Mouse (Mus musculus): Measurements from ENCODE around the gene Rtl6.
A peak's percentile ranks its signal among the peaks of the same experiment; 100 is the strongest.

Rtl6 gene

DNA sequence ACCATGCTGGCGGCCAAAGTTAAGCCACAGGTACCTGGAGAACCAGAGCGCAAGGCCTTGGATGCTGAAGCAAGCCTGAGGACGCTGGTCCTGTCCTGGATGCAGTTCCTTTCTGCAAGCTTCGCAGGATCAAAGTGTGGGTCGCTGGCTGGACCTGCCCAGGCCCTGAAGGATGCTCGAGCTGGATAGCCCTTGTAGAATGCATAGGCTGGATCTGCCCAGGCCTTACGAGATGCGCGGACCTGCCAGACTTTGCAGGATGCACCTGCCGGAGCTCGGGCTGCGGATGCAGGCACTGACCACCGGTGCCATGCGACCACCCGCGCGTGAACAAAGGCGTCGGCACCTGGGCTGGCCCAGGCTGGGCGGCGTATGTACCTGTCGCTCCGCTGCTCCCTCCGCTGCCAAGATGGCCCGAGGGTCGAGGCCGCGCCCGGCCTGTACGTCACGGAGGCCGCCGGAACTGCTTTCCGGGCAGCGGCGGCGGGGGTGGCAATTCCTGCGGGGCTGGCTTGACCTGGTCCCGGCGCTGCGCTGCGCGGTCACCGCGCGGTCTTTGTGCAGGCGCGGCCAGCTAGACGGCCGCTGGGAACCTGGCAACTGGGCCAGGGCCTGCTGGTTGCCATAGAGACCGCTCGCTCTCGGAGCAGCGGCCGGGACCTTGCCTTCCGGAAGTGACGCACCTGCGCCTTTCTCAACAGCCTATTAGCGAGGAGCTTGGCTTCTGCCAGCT is at the start of gene Rtl6:
TSS of gene Rtl6 (minus strand) at position 635 of the 733 bp plus-strand sequence.
- DNase-seq (ENCODE audit: low spot score): peak; percentile 87

GRCm38 (mm10) chr15:84603267-84603963 is 45.8 kb upstream of the Rtl6 start:
- DNase-seq (ENCODE audit: low spot score): no peak

- no peak for DNase-seq (ENCODE audit: low spot score)
Observed at GRCm38 (mm10) chr15:84600977-84601595, 43.5 kb upstream of the Rtl6 start.

DNA sequence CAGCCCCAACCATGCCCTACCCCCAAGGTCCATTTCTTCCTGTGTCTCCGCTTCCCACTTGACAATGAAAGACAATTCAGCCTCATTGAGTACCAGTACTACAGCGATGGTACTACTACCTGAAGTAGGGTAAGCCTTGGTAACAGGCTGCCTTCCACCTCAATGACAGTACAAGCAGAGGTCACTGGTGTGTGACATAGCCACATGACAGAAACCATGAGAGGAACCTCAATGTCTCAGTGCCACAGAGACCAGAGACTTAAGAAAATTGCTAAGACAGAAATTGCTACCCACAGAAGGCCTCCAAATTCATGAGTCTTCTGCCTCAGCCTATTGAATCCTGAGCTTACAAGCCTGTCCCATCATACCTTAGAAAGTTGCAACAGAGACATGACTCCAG is 41.3 kb upstream of the Rtl6 start:
- no peak for DNase-seq (ENCODE audit: low spot score)

- DNase-seq (ENCODE audit: low spot score): no peak
Observed at GRCm38 (mm10) chr15:84597816-84598215, 40.2 kb upstream of the Rtl6 start.

- no peak for DNase-seq (ENCODE audit: low spot score)
Observed at GRCm38 (mm10) chr15:84597021-84597420, 39.4 kb upstream of the Rtl6 start.

- no peak for DNase-seq (ENCODE audit: low spot score)
Observed at GRCm38 (mm10) chr15:84595241-84595945, 37.8 kb upstream of the Rtl6 start.

DNA sequence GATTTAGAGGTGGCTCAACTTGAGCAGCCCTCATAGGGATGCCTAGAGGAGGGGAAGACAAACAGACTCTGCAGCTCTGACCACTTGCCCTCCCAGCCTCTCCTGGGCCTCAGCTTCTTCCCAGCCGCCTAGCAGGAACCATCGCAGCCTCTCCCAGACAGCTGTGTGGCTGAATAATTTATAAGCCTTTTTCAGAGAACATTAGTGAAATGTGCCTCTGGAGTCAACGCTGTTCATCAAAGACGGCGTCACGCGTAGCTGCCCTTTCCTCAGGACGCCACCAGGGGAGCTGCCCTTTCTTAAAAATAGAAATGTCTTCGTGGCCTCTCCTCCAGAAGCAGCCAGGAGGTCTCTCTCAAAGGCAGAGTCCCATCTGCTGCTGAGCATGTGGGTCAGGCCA is 35.9 kb upstream of the Rtl6 start:
- no peak for DNase-seq (ENCODE audit: low spot score)

DNA sequence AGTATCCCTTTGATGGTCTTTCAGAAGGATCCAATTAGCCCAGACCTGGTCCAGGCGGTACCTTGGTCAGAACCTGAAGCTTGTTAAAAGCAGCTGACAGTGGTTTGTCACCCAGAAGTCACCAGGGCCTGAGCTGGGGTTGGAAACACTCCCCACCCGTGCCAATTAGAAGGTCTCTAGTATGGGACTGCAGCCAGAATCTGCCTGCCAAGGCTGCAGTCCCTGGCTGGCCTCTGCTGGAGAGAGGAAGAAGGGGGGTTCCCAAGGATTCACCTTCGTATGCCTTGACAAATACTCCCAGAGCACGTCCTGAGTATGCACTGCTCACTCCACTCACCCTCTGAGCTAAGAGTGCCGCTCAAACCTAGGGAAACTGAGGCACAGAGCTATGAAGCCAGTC is 34.6 kb upstream of the Rtl6 start:
- DNase-seq (ENCODE audit: low spot score): no peak

GRCm38 (mm10) chr15:84591573-84592139 is 34.0 kb upstream of the Rtl6 start:
- no peak for DNase-seq (ENCODE audit: low spot score)

- no peak for DNase-seq (ENCODE audit: low spot score)
Observed at GRCm38 (mm10) chr15:84588371-84588821, 30.8 kb upstream of the Rtl6 start.

DNA sequence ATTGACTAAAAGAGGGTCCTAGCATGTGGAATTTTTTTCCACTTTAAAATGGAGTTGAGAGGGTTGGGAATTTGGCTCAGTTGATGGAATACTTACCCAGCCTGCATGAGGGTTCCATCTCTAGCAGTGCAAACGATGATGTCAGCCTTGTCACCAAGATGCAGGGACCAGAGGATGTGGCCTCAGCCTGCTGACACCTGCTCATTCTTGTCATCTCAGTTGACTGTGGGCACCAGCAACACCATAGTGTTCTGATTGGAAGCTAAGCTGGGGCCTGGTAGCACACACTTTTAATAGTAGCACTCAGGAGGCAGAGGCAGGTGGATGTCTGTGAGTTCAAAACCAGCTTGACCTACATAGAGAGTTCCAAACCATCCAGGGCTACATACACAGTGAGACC is 21.0 kb upstream of the Rtl6 start:
- DNase-seq (ENCODE audit: low spot score): no peak

GRCm38 (mm10) chr15:84577019-84577418 is 19.4 kb upstream of the Rtl6 start:
- no peak for DNase-seq (ENCODE audit: low spot score)

- no peak for DNase-seq (ENCODE audit: low spot score)
Observed at GRCm38 (mm10) chr15:84566568-84567110, 9.0 kb upstream of the Rtl6 start.

DNA sequence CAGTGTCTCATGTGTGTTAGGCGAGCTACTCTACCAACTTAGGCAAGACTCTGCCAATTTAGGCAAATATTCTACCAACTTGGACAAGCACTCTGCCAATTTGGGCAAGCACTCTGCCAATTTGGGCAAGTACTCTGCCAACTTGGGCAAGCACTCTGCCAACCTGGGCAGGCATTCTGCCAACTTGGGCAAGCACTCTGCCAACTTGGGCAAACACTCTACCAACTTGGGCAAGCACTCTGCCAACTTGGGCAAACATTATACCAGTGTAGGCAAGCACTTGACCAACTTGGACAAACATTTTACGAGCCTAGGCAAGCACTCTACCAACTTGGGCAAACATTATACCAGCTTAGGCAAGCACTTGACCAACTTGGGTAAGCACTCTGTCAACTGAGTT is 3.9 kb upstream of the Rtl6 start:
- DNase-seq (ENCODE audit: low spot score): no peak

GRCm38 (mm10) chr15:84556674-84557073 is 949 bp downstream of the Rtl6 start:
- DNase-seq (ENCODE audit: low spot score): no peak

DNA sequence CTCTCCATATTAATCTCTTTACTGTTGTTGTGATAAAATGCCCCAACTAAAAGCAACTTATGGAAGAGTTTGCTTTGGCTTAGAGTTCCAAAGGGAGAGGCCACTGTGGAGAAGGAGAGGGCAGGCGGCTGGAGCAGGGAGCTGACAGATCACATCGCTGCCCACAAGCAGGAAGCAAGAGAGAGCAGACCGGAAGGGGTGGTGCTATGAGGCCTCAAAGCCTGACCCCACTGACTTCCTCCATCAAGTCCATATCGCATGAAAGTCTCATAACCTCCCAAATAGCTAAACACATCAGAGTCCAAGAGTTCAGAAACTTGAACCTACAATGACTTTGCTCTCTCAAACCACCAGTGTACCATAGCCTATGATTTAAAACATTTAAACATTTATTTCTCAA is 6.6 kb downstream of the Rtl6 start:
- no peak for DNase-seq (ENCODE audit: low spot score)

- DNase-seq (ENCODE audit: low spot score): no peak
Observed at GRCm38 (mm10) chr15:84549291-84549797, 8.3 kb downstream of the Rtl6 start.

DNA sequence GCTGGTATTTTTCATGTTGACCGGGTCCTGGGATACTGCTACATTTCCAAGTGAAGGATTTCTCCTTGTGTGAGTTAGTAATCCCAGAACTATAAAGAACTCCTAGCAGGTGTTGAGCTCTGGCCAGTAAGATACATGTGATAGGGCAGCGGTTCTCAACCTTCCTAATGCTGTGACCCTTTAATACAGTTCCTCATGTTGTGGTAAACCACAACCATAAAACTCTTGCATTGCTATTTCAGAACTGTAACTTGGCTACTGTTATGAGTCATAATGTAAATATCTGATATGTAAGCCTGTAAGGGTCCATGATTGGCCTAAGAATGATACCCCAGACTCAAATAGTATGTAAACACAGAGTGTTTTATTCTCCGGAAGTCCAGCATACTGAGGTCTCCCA is 11.6 kb downstream of the Rtl6 start:
- no peak for DNase-seq (ENCODE audit: low spot score)

- no peak for DNase-seq (ENCODE audit: low spot score)
Observed at GRCm38 (mm10) chr15:84541175-84541574, 16.4 kb downstream of the Rtl6 start.

DNA sequence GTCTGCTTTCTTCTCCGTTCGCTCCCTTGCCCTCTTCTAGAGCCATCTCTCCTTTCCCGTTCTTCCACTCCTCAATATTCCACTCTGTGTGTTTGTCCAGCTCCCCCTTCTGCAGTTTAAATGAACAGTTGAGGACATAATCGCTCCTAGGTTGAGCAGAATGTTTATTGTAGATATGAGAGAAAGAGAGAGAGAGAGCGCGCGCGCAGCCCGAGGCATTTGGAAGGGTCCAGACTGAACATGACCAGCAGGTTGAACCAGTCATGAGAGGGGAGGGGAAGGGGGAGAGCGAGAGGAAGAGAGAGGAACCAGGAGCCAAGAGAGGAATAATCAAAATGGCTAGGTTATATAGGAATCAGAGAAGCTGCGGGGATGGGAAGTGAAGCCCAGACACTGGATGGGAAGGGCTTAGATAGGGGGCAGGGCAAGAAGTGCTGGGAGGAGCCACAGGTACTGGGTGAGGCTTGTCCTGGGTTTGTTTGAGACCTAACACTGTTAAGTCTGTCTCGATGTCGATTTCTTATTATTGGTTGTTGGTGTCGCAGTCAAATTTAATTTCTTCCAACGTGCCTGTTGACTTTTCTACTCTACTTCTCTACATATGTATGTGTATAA is 18.5 kb downstream of the Rtl6 start:
- no peak for DNase-seq (ENCODE audit: low spot score)
